Mouse (Mus musculus) midbrain, embryonic 11.5 days (tissue): ENCODE data around the gene Cldn5. TPM values are rescaled to one million over a fixed set of nuclear protein-coding genes. Genes with fewer than 3 reads are reported as not detected.

ENCODE experiments used
- ATAC-seq: fragments of 200-750 bp; cut with Nextera tagmentation; 2 replicates; pipeline ENCODE4 v1.8.0; 2017; ENCODE audit warnings: moderate TSS enrichment, moderate library complexity; ENCODE audit not compliant: low FRiP score
- DNase-seq: peaks from one replicate; pipeline ENCODE4 v3.0.0; 2015; ENCODE audit warnings: low spot score; ENCODE audit errors: missing footprints
- H3K27ac ChIP-seq: fragments of 300-500 bp; sonication (generic); 2 replicates; pipeline ENCODE4 v1.5.1; 2014; ENCODE audit warnings: low read depth, low read length
- H3K27me3 ChIP-seq: fragments of 300-500 bp; sonication (generic); 2 replicates; pipeline ENCODE4 v1.6.1; 2014; ENCODE audit warnings: mild to moderate bottlenecking, low read length, moderate library complexity, mixed read lengths; ENCODE audit not compliant: control insufficient read depth, insufficient read depth
- H3K36me3 ChIP-seq: fragments of 300-500 bp; sonication (generic); 2 replicates; pipeline ENCODE4 v1.6.1; 2014; ENCODE audit warnings: mild to moderate bottlenecking, low read length, moderate library complexity, mixed read lengths; ENCODE audit not compliant: control insufficient read depth, insufficient read depth
- H3K4me1 ChIP-seq: fragments of 300-500 bp; sonication (generic); 2 replicates; pipeline ENCODE4 v1.6.1; 2014; ENCODE audit warnings: low read length; ENCODE audit not compliant: control insufficient read depth, insufficient read depth
- H3K4me2 ChIP-seq: fragments of 300-500 bp; sonication (generic); 2 replicates; pipeline ENCODE4 v1.6.1; 2014; ENCODE audit warnings: mild to moderate bottlenecking, moderate library complexity
- H3K4me3 ChIP-seq: fragments of 300-500 bp; sonication (generic); 2 replicates; pipeline ENCODE4 v1.5.1; 2014; ENCODE audit warnings: low read depth, low read length
- H3K9ac ChIP-seq: fragments of 300-500 bp; sonication (generic); 2 replicates; pipeline ENCODE4 v1.6.1; 2014; ENCODE audit warnings: low read length
- H3K9me3 ChIP-seq: fragments of 300-500 bp; sonication (generic); 2 replicates; pipeline ENCODE4 v1.6.1; 2016; ENCODE audit warnings: low read length; ENCODE audit not compliant: control insufficient read depth
- WGBS: fragments of 180-500 bp; shearing (Covaris S2); extraction: QIAGEN DNeasy Blood & Tissue Kit; methylation state at CpG from one replicate; pipeline ENCODE4 v1.1.7; 2014; 5-methylcytosine and 5-hydroxymethylcytosine counted together
- polyA plus RNA-seq: library from polyadenylated mRNA; unstranded; fragments of >200 nt; fragmentation: Nextera tagmentation; extraction: Ambion mirVana; gene quantifications from 2 replicates; pipeline ENCODE4 v1.2.1, GENCODE M21; 2014

The Cldn5 gene
- polyA plus RNA-seq, 1 experiment from 2014 or later = 30.3 TPM

DNA sequence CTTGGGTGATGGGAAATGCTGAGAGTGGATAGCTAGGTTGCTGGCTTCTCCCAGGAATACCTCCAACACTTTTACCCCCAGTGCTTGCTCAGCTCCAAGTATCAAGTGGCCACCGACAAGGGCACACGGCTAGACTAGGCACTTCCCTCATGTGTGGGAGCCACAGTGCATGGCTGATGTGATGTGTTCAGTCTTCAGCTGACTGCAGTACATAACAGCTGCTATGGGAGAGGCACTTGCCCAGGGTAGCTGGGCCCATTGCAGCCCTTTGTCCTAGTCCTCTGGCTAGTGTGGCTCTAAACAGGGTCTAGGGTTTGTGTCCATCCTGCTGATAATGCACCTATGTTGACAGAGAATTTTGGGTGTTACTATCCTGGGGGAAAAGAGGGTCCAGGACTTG is 1.8 kb downstream of the Cldn5 start:
- peaks cover 32% of the 10 kb centered on the region for H3K27me3 ChIP-seq

DNA sequence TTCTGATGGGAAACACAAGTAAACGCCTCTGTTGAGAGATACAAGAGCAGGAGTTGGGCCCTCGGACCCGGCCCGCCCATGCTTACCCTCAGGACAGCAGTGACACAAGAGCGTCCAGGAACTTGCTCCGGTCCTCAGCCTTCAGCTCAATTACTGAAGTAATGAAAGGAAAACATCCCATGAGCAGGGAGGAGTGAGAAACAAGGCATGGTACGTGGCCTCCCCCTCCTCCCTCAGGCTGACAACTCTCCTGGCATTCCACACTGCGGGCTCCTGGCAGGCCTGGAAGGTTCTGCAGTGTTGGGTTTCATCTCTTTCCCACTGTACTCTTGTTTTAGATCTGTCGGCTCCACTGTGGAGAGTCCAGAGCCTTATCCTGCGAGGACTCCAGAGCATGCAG is 5.2 kb downstream of the Cldn5 start:
- DNase-seq (no peak), ATAC-seq (no peak)
- Histone ChIP-seq H3K9me3 (no peaks in the 10 kb centered on the region), H3K4me3 (no peak overlapping the region), H3K27me3 (peaks cover 20% of the 10 kb centered on the region), H3K36me3 (peaks cover 4% of the 10 kb centered on the region; the same call in 1 of the 2 replicates), H3K4me1 (peaks cover 6% of the 10 kb centered on the region), H3K4me2 (no peak overlapping the region), H3K27ac (no peak overlapping the region), H3K9ac (no peak overlapping the region)
- 87% methylated on average over 10 of the region's 10 CpGs for WGBS

More for the DNA sequence above, 1.8 kb downstream of the Cldn5 start:
- Histone ChIP-seq H3K4me2 (no peak overlapping the region), H3K4me3 (no peak overlapping the region), H3K4me1 (peaks cover 10% of the 10 kb centered on the region), H3K9me3 (no peaks in the 10 kb centered on the region), H3K9ac (no peak overlapping the region), H3K36me3 (no peaks in the 10 kb centered on the region; the same call in 1 of the 2 replicates), H3K27ac (no peak overlapping the region)
- 63% methylated on average over 2 of the region's 2 CpGs for WGBS
- no peak for ATAC-seq
- DNase-seq = no peak

DNA sequence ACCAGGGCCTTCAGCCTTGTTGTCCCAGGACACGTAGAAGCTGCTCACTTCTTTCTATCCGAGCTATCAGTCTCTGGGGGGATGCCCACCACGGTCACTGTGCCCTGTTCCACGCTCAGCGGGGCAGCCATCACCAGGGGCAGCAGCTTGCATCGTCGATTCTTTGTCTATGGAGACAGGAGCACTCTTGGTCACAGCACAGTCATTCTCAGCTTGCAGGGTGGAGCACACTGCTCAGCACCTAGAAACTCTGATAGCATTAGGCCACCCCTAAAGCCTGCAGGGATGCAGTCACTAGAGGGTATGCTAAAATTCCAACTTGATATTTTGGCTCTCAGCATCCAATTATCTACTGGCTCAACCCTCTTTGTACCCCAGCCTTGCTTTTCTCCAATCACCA is 8.4 kb downstream of the Cldn5 start:
- no peak overlapping the region for H3K9ac ChIP-seq
- H3K27me3 ChIP-seq = no peaks in the 10 kb centered on the region; the same call in 1 of the 2 replicates
- no peak overlapping the region for H3K27ac ChIP-seq
- ATAC-seq = no peak
- H3K4me3 ChIP-seq = no peak overlapping the region
- 93% methylated on average over 7 of the region's 7 CpGs for WGBS
- H3K9me3 ChIP-seq = no peaks in the 10 kb centered on the region
- H3K4me2 ChIP-seq = no peak overlapping the region
- H3K4me1 ChIP-seq = no peaks in the 10 kb centered on the region
- no peak for DNase-seq
- peaks cover 7% of the 10 kb centered on the region; the same call in 1 of the 2 replicates for H3K36me3 ChIP-seq

GRCm38 (mm10) chr16:18785485-18785884 is 8.8 kb downstream of the Cldn5 start:
- Histone ChIP-seq H3K27me3 (no peaks in the 10 kb centered on the region; the same call in 1 of the 2 replicates), H3K27ac (no peak overlapping the region), H3K4me3 (no peak overlapping the region), H3K4me1 (no peaks in the 10 kb centered on the region), H3K36me3 (peaks cover 7% of the 10 kb centered on the region; the same call in 1 of the 2 replicates), H3K4me2 (no peak overlapping the region), H3K9me3 (no peaks in the 10 kb centered on the region), H3K9ac (no peak overlapping the region)
- ATAC-seq (no peak), DNase-seq (no peak)
- 77% methylated on average over 1 of the region's 1 CpGs for WGBS

GRCm38 (mm10) chr16:18786652-18787051 is 10.0 kb downstream of the Cldn5 start:
- no peaks in the 10 kb centered on the region; the same call in 1 of the 2 replicates for H3K27me3 ChIP-seq
- 94% methylated on average over 10 of the region's 10 CpGs for WGBS
- no peak overlapping the region for H3K4me2 ChIP-seq
- H3K27ac ChIP-seq = no peak overlapping the region
- DNase-seq (no peak), ATAC-seq (no peak)
- H3K4me3 ChIP-seq = no peak overlapping the region
- peaks cover 9% of the 10 kb centered on the region; the same call in 1 of the 2 replicates for H3K36me3 ChIP-seq
- no peak overlapping the region for H3K9ac ChIP-seq
- no peaks in the 10 kb centered on the region for H3K9me3 ChIP-seq
- no peaks in the 10 kb centered on the region for H3K4me1 ChIP-seq

DNA sequence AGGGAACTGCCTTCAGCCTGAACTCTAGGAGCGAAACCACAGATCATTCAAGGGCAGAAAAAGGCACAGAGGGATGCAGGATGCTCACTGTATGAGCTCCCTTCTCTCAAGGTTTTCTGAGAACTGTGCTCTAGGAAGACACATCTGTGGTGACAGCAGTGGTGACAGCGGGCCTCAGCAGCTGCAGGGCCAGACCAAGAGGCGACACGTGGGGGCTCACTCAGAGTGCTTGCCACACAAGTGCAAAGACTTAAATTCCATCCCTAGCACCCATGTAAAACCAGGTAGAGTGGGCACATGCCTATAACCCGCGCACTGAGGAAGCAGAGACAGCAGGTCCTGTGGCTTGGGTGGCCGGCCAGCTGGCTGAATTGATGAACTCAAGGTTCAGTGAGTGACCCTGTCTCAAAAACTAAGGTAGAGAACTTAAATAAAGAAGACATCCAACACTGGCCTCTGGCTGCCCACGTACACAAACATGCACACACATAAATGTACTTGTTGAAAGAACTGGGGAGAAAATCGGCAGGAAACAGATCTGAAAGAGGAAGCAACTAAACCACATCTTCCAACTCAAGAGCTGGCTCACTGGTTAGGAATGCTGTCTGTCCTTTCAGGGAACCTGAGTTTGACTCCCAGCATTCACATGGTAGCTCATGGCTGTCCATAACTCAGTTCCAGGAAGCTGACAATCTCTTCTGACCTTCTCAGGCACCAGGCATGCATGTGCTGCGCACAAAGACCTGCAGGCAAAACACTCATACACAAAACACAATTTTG is 12.2 kb downstream of the Cldn5 start:
- no peaks in the 10 kb centered on the region; the same call in 1 of the 2 replicates for H3K27me3 ChIP-seq
- no peaks in the 10 kb centered on the region for H3K9me3 ChIP-seq
- H3K4me1 ChIP-seq = no peaks in the 10 kb centered on the region
- H3K36me3 ChIP-seq = peaks cover 9% of the 10 kb centered on the region; the same call in 1 of the 2 replicates
- H3K4me2 ChIP-seq = no peak overlapping the region
- ATAC-seq (no peak), DNase-seq (no peak)
- 92% methylated on average over 10 of the region's 10 CpGs for WGBS
- no peak overlapping the region for H3K9ac ChIP-seq
- H3K4me3 ChIP-seq = no peak overlapping the region
- no peak overlapping the region for H3K27ac ChIP-seq

- no peak overlapping the region for H3K27ac ChIP-seq
- WGBS = 92% methylated on average over 11 of the region's 11 CpGs
- H3K36me3 ChIP-seq = peaks cover 17% of the 10 kb centered on the region
- H3K9me3 ChIP-seq = no peaks in the 10 kb centered on the region
- H3K4me3 ChIP-seq = no peak overlapping the region
- no peak for DNase-seq
- no peak overlapping the region for H3K4me2 ChIP-seq
- ATAC-seq = no peak
- no peak overlapping the region for H3K9ac ChIP-seq
- no peaks in the 10 kb centered on the region for H3K4me1 ChIP-seq
- no peaks in the 10 kb centered on the region for H3K27me3 ChIP-seq
Observed at GRCm38 (mm10) chr16:18795223-18795899, 18.7 kb downstream of the Cldn5 start.

- Histone ChIP-seq H3K27ac (no peak overlapping the region), H3K36me3 (peaks cover 17% of the 10 kb centered on the region), H3K4me2 (no peak overlapping the region), H3K9ac (no peak overlapping the region), H3K27me3 (no peaks in the 10 kb centered on the region), H3K4me3 (no peak overlapping the region), H3K9me3 (no peaks in the 10 kb centered on the region), H3K4me1 (no peaks in the 10 kb centered on the region)
- DNase-seq (no peak), ATAC-seq (no peak)
- 88% methylated on average over 7 of the region's 7 CpGs for WGBS
Observed at GRCm38 (mm10) chr16:18796645-18797044, 20.0 kb downstream of the Cldn5 start.

GRCm38 (mm10) chr16:18798151-18798550 is 21.5 kb downstream of the Cldn5 start:
- ATAC-seq (no peak), DNase-seq (no peak)
- H3K9ac ChIP-seq = no peak overlapping the region
- whole genome bisulfite sequencing = 95% methylated on average over 5 of the region's 5 CpGs
- H3K4me1 ChIP-seq = no peaks in the 10 kb centered on the region
- no peak overlapping the region for H3K4me2 ChIP-seq
- H3K36me3 ChIP-seq = peaks cover 17% of the 10 kb centered on the region
- H3K27me3 ChIP-seq = no peaks in the 10 kb centered on the region
- H3K9me3 ChIP-seq = no peaks in the 10 kb centered on the region
- no peak overlapping the region for H3K27ac ChIP-seq
- no peak overlapping the region for H3K4me3 ChIP-seq
